Mouse (Mus musculus) ES-Bruce4 (cell line): ENCODE data around the gene Olfr782. TPM values are rescaled to one million over a fixed set of nuclear protein-coding genes. Genes with fewer than 3 reads are reported as not detected.
"Not testable (repeated sequence)": the region's sequence is repeated elsewhere in the genome, so short reads cannot be mapped to it uniquely, and the experiment has no call there.

Source experiments
- H3K27ac ChIP-seq: 2 replicates; pipeline ENCODE4 v1.5.1; 2012; ENCODE audit warnings: low read length, inconsistent platforms; ENCODE audit not compliant: insufficient read depth
- H3K27me3 ChIP-seq: 2 replicates; pipeline ENCODE4 v1.6.1; 2012; ENCODE audit warnings: mild to moderate bottlenecking, low read length, inconsistent platforms; ENCODE audit not compliant: control insufficient read depth, poor library complexity, insufficient read depth, severe bottlenecking
- H3K36me3 ChIP-seq: 2 replicates; pipeline ENCODE4 v1.6.1; 2012; ENCODE audit warnings: inconsistent platforms, mild to moderate bottlenecking, low read length, moderate library complexity; ENCODE audit not compliant: control insufficient read depth, poor library complexity, insufficient read depth, severe bottlenecking
- H3K4me1 ChIP-seq: one replicate; pipeline ENCODE4 v1.8.1; 2011; ENCODE audit warnings: low read length; ENCODE audit not compliant: control insufficient read depth, insufficient read depth
- H3K4me3 ChIP-seq: 2 replicates; pipeline ENCODE4 v1.5.1; 2011; ENCODE audit warnings: low read depth, mild to moderate bottlenecking, low read length
- H3K9ac ChIP-seq: 2 replicates; pipeline ENCODE4 v1.6.1; 2012; ENCODE audit warnings: low read depth, mild to moderate bottlenecking, inconsistent platforms; ENCODE audit not compliant: poor library complexity, severe bottlenecking
- H3K9me3 ChIP-seq: replicated peaks from 2 replicates; pipeline ENCODE4 v1.6.1; 2012; ENCODE audit warnings: mild to moderate bottlenecking, low read length, inconsistent platforms; ENCODE audit not compliant: control insufficient read depth, poor library complexity, insufficient read depth, severe bottlenecking
- CTCF ChIP-seq: IDR thresholded peaks from one replicate; pipeline ENCODE4 v1.8.1; 2011; ENCODE audit warnings: low read depth, low read length
- EP300 ChIP-seq: IDR thresholded peaks from 2 replicates; pipeline ENCODE4 v1.6.1; 2011; ENCODE audit warnings: low read depth, low read length; ENCODE audit not compliant: insufficient read depth
- POLR2A ChIP-seq: IDR thresholded peaks from one replicate; pipeline ENCODE4 v1.8.1; 2011; ENCODE audit warnings: low read length; ENCODE audit not compliant: insufficient read depth
- polyA plus RNA-seq: library from polyadenylated mRNA; stranded (reverse); fragments of >200 nt; gene quantifications from 2 replicates; pipeline ENCODE4 v1.2.4, GENCODE M21; 2011; ENCODE audit warnings: low read depth; ENCODE audit not compliant: missing spikeins, insufficient read depth, insufficient read length

Olfr782 gene
- not detected in 2 replicates for polyA plus RNA-seq

DNA sequence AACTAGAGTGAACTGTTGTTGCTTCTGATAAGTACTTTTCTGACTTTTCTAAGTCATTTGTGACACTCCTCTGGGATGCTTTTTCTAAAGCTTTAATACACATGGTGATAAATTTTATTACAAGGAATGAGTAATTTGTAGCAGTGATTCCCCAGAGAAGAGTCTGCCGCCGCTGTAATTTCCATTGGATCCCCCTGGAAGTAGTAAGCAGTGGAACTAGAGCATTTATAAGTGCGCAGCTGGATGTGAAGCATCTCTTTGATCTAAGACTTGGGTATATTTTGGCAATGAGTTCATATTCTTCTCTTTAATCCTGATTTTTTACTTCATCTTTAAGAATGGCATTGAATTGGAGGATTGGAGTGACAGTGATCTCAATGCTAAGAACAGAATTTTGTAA lies at the start of gene Olfr782:
Gene Olfr782, plus strand, starts transcription at position 301 of the 400 bp plus-strand sequence.
- Histone ChIP-seq H3K9me3 (no peaks in the 10 kb centered on the region), H3K27me3 (no peaks in the 10 kb centered on the region), H3K27ac (no peak within 1 kb of the TSS), H3K36me3 (no peaks in the 10 kb centered on the region), H3K9ac (no peak within 1 kb of the TSS), H3K4me1 (no peaks in the 10 kb centered on the region), H3K4me3 (no peak within 1 kb of the TSS)
- TF ChIP-seq CTCF, result no peak
- no peak for TF ChIP-seq POLR2A
- TF ChIP-seq EP300, result no peak

DNA sequence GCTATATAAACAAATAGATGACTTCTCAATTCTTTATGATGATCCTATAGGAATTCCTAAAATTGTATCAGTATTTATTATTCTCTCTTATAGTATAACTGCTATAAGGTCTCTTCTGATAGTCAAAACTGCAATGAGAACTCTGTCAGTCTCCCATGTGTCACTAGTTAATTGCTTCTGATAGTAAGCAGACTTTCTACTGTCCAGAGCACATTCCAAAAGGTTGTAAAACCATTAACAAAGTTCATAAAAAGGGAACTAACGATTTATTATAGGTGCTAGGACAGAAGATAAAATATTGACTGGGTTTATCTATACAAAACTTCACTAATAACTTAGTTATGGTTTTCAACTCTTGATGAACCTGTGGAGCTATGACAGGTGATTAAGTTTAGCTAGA lies 35.7 kb upstream of the Olfr782 start:
- H3K4me3 ChIP-seq, H3K27ac ChIP-seq, H3K4me1 ChIP-seq, H3K9ac ChIP-seq, H3K36me3 ChIP-seq, H3K9me3 ChIP-seq, H3K27me3 ChIP-seq: not testable (repeated sequence)

DNA sequence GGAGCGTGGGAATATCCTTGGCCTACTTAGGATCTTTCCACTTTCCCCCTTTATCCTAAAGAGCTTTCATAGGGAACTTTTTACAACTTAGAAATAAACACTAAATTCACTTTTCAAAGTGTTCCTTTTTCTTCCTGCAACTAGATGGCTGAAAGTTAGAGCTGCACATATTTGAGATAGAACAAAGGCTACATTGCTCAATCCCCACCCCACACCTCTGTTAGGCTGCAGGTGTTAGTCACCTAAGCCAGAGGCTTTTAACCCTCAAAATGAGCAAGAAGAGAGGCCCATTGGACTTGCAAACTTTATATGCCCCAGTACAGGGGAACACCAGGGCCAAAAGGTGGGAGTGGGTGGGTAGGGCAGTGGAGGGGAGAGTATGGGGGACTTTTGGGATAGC lies 35.1 kb upstream of the Olfr782 start:
- H3K27ac ChIP-seq, H3K4me1 ChIP-seq, H3K9ac ChIP-seq, H3K36me3 ChIP-seq, H3K27me3 ChIP-seq, H3K9me3 ChIP-seq, H3K4me3 ChIP-seq: not testable (repeated sequence)

DNA sequence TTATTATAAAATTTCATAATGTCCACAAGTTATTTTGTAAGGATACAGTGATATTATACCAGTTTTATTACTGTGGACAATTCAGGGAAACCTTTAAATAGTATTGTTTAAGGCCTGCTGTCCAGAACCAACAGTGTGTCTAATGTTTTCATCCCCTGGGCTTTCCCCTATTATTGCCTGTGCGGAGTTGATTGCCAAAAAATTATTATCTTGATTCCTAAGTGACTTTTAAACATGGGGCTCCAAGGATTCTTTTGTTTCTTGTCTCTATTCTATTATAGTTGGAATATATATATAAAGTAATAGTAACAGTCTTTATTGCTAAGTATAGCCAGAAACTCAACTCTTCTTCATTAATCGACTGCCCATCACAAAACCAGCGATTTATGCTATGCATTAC lies 30.8 kb upstream of the Olfr782 start, which contains the start of gene Olfr780:
Gene Olfr780, plus strand, starts transcription at position 301 of the 400 bp plus-strand sequence.
- no peaks in the 10 kb centered on the region for H3K4me1 ChIP-seq
- no peaks in the 10 kb centered on the region for H3K36me3 ChIP-seq
- no peaks in the 10 kb centered on the region for H3K27me3 ChIP-seq
- H3K9ac ChIP-seq, result no peak within 1 kb of the TSS
- no peak for TF ChIP-seq POLR2A
- no peak for TF ChIP-seq EP300
- TF ChIP-seq CTCF, result no peak
- no peak within 1 kb of the TSS for H3K27ac ChIP-seq
- no peak within 1 kb of the TSS for H3K4me3 ChIP-seq
- no peaks in the 10 kb centered on the region for H3K9me3 ChIP-seq

DNA sequence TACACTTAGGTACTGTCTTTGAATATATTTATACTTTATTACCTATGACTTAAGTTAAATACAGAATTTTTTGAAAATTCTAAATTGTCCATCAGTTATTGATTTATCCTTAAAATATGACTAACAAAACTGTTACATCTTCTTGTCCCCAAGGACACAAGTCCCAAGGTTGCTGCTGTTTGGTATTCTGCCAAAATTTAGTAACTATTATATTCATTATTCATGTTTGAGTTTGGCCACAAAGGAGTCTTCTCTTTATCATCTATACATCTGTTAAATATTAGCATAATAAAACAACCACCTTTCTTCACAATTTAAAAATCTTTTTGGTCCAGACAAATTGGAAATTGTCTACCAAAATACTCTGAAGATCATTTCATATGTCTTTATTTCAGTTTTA lies 20.1 kb upstream of the Olfr782 start, which contains the start of gene Olfr781:
Gene Olfr781, plus strand, starts transcription at position 301 of the 400 bp plus-strand sequence.
- Histone ChIP-seq H3K36me3 (no peaks in the 10 kb centered on the region), H3K27ac (no peak within 1 kb of the TSS), H3K9ac (no peak within 1 kb of the TSS), H3K4me1 (no peaks in the 10 kb centered on the region), H3K4me3 (no peak within 1 kb of the TSS), H3K27me3 (no peaks in the 10 kb centered on the region), H3K9me3 (no peaks in the 10 kb centered on the region)
- no peak for TF ChIP-seq EP300
- TF ChIP-seq POLR2A, result no peak
- no peak for TF ChIP-seq CTCF

DNA sequence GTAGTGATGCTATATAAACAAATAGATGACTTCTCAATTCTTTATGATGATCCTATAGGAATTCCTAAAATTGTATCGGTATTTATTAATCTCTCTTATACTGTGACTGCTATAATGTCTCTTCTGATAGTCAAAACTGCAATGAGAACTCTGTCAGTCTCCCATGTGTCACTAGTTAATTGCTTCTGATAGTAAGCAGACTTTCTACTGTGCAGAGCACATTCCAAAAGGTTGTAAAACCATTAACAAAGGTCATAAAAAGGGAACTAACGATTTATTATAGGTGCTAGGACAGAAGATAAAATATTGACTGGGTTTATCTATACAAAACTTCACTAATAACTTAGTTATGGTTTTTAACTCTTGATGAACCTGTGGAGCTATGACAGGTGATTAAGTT lies 3.8 kb downstream of the Olfr782 start:
- not testable (repeated sequence) for H3K4me3 ChIP-seq, H3K27me3 ChIP-seq, H3K27ac ChIP-seq, H3K4me1 ChIP-seq, H3K36me3 ChIP-seq, H3K9me3 ChIP-seq, H3K9ac ChIP-seq

DNA sequence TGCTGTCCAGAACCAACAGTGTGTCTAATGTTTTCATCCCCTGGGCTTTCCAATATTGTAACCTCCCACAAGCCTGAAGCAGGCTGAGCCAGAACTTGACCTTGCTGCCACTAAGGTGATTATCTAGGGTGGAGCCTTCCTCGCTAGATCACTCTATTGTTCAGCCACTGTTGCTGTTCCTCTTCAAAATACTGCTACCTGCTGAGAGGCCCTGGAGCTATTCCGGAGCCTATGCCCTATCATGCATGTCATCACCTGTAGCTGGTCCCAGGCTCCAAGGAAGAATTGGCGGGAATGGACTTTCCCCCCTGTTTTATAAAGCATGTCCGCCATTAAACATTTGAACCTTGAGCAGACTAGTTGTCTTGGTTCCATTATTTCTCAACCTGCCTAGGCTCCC lies 7.8 kb downstream of the Olfr782 start:
- not testable (repeated sequence) for H3K4me1 ChIP-seq, H3K4me3 ChIP-seq, H3K27ac ChIP-seq, H3K36me3 ChIP-seq, H3K9ac ChIP-seq, H3K27me3 ChIP-seq
- H3K9me3 ChIP-seq, result peaks cover 25% of the 10 kb centered on the region
